Mouse (Mus musculus) lung, adult 2 months (tissue): ENCODE measurements around the gene Corin.

Experiments
- CTCF ChIP-seq: fragments of 200-500 bp; IDR thresholded peaks from 2 replicates; pipeline ENCODE4 v1.5.1; 2011; ENCODE audit warnings: mild to moderate bottlenecking, low read length, control low read depth; ENCODE audit not compliant: insufficient read depth
- POLR2A ChIP-seq: fragments of 200-500 bp; IDR thresholded peaks from 2 replicates; pipeline ENCODE4 v1.6.1; 2011; ENCODE audit warnings: low read depth, mild to moderate bottlenecking, control low read depth, low read length, borderline replicate concordance; ENCODE audit errors: extremely low read depth

- no peak for TF ChIP-seq POLR2A
- no peak for TF ChIP-seq CTCF
These were observed 140.4 kb downstream of the Corin start for GRCm38 (mm10) chr5:72363838-72364237.
